Mouse (Mus musculus) kidney, adult 2 months (tissue): ENCODE measurements around the gene Gsg1l.

ENCODE experiments used
- CTCF ChIP-seq: fragments of 200-500 bp; conservative IDR thresholded peaks from 2 replicates; pipeline ENCODE4 v1.5.1; 2011; ENCODE audit warnings: low read depth, mild to moderate bottlenecking, control low read depth, low read length, moderate library complexity, mixed read lengths; ENCODE audit not compliant: insufficient read depth, insufficient read length
- POLR2A ChIP-seq: fragments of 200-500 bp; IDR thresholded peaks from one replicate; pipeline ENCODE4 v1.6.1; 2011; ENCODE audit warnings: low read depth, low read length, control low read depth

GRCm38 (mm10) chr7:125989489-125989888, 92.7 kb downstream of the Gsg1l start:
- TF ChIP-seq POLR2A (no peak), CTCF (no peak)
